Mouse (Mus musculus): ENCODE results near the gene Rabggtb.
A peak's percentile ranks its signal among the peaks of the same experiment; 100 is the strongest.

The Rabggtb gene

GRCm38 (mm10) chr3:153912546-153913509 is at the start of gene Rabggtb:
Gene Rabggtb, minus strand, starts transcription at chr3:153913009.
- DNase-seq (ENCODE audit: low spot score in 2 of 2) = peak; percentile 90 to 92

DNA sequence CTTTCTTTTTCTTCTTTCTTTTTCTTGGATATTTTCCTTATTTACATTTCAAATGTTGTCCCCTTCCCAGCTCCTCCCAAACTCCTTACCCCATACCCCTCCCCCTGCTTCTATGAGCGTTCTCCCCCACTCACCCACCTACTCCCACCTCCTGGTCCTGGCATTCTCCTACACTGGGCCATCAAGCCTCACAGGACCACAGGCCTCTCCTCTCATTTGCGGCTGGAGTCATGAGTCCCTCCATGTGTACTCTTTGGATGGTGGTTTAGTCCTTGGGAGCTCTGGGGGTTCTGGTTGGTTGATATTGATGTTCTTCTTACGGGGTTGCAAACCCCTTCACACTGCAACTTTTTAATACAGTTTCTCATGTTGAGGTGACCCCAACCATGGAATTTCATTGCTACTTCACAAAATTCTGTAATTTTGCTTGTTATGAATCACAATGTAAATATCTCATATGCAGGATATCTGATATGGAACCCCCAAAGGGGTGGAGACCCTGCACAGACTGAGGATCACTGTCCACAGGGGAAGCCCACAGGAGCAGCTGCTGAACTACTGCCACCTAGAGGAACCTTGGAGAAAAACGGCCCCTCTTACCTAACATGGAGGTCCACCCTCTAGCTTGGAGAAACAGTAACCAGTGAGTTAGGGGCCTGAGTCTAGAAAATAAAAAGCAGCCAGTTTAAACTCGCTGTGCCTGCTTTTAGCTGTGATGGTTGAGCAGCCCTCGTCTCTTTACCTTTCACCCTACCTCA is 49.0 kb upstream of the Rabggtb start:
- no peak for DNase-seq (ENCODE audit: low spot score in 2 of 2)

DNA sequence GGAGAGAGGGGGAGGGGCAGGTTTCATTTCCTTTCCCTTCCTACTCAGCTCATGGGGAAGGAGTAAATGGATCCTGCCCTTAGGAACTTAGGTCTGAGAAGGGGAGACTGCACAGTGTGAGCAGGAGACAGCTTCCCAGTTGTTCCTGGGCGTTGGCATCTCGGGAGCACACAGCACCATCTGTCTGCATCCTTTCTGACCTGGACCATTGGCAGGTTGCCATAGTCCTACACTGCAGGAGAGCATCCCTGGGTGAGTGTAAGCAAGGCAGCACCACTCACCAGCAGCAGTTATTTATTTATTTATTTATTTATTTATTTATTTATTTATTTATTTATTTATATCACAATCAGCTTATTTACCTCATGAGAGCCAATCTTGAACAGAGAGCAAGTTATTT is 48.1 kb upstream of the Rabggtb start:
- no peak for DNase-seq (ENCODE audit: low spot score in 2 of 2)

- no peak for DNase-seq (ENCODE audit: low spot score in 2 of 2)
Measured at GRCm38 (mm10) chr3:153959731-153960207, 47.0 kb upstream of the Rabggtb start.

GRCm38 (mm10) chr3:153959035-153959730 is 46.4 kb upstream of the Rabggtb start:
- no peak for DNase-seq (ENCODE audit: low spot score in 2 of 2)

- no peak for DNase-seq (ENCODE audit: low spot score in 2 of 2)
Measured at GRCm38 (mm10) chr3:153957916-153958315, 45.1 kb upstream of the Rabggtb start.

DNA sequence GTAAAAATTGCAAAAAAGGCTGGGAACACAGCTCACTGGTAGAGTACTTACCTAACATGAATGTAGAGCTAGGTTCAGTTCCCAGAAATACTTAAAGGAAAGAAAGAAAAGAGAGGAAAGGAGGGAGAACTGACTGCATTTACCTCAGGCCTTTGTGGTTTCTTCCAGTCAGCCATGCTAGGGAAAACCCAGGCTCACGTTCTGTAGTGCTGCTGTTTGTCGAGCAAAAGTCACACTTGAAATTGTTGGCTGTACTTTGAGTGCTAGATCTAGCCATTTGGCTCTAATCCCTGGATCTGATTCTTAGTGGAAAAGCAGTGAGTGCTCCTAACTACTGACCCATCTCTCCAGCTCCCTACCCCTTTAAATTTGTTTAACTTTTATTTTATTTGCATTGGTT is 35.4 kb upstream of the Rabggtb start:
- no peak for DNase-seq (ENCODE audit: low spot score in 2 of 2)

DNA sequence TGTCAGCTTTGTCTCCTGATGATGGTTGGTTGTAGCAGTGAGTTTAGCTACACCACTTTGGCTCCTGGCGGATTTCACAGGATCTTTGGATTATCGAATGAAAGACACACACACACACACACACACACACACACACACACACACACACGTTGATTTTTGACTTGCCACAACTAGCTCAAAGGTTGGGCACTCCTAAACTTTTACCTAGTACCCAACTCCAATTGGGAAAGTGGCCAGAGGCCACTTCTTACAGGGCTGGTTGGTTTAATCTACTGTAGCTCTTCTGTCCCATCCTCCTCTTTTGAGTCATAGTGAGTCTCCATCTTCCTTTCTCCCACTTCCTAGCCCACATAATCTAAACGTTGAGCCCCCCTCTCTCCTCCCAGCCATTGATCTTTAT is 34.5 kb upstream of the Rabggtb start:
- DNase-seq (ENCODE audit: low spot score in 2 of 2) = no peak

- DNase-seq (ENCODE audit: low spot score in 2 of 2) = peak; percentile 82 to 86
Measured at GRCm38 (mm10) chr3:153944335-153944990, 31.7 kb upstream of the Rabggtb start, which contains the start of gene Acadm. Gene Acadm, minus strand, starts transcription at chr3:153944632.

GRCm38 (mm10) chr3:153943901-153944334 is 31.1 kb upstream of the Rabggtb start:
- no peak for DNase-seq (ENCODE audit: low spot score in 2 of 2)

- no peak for DNase-seq (ENCODE audit: low spot score in 2 of 2)
Measured at GRCm38 (mm10) chr3:153943003-153943640, 30.3 kb upstream of the Rabggtb start.

GRCm38 (mm10) chr3:153941613-153942012 is 28.8 kb upstream of the Rabggtb start:
- DNase-seq (ENCODE audit: low spot score in 2 of 2) = no peak

DNA sequence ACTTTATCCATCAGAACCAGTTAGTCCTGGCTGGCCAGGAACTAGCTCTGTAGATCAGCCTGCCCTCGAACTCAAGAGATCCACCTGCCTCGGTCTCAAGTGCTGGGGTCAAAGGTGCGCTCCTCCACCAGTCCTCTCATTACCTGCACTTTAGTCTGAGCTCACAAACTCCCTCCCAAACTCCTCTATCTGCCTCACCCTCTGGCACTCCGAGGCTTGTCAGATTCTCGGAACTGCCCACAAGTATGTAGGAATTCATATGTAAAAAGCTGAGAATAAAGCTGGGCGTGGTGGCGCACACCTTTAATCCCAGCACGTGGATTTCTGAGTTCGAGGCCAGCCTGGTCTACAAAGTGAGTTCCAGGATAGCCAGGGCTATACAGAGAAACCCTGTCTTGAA is 27.7 kb upstream of the Rabggtb start:
- no peak for DNase-seq (ENCODE audit: low spot score in 2 of 2)

GRCm38 (mm10) chr3:153940021-153940420 is 27.2 kb upstream of the Rabggtb start:
- no peak for DNase-seq (ENCODE audit: low spot score in 2 of 2)

DNA sequence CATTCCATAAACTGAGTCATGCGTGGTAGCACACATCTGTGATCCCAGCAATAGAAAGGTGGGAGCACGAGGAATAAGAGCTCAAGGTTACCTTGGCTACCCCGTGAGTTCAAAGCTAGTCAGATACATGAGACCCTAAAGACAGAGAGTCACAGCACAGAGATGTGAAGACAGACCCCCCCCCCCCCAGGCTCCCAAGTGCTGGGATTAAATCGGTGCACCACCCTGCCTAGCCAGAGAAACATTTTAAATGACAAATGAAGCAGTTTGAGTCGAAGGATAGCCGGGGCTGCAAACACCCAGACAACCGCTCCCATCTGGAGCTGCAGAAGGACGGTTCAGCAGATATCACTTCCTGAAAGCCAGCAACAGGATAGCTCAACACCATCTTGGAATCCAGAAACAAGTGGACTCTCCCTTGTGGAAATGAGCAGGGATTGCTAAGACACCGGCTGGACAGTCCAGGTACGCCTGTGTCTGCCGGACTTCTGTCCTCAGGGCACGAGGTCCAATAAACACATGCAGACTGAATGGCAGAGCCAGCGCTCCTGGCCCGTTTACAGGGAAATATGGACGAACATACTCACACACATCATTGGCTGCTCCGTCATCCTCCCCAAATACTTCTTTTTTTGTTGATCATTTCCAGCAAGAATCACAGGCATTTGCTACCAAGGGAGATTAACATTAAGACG is 24.5 kb upstream of the Rabggtb start:
- DNase-seq (ENCODE audit: low spot score in 2 of 2) = no peak

- DNase-seq (ENCODE audit: low spot score in 2 of 2) = no peak
Measured at GRCm38 (mm10) chr3:153935878-153936277, 23.1 kb upstream of the Rabggtb start.

- no peak for DNase-seq (ENCODE audit: low spot score in 2 of 2)
Measured at GRCm38 (mm10) chr3:153932461-153932860, 19.7 kb upstream of the Rabggtb start.

GRCm38 (mm10) chr3:153929526-153929925 is 16.7 kb upstream of the Rabggtb start:
- no peak for DNase-seq (ENCODE audit: low spot score in 2 of 2)

GRCm38 (mm10) chr3:153926333-153926732 is 13.5 kb upstream of the Rabggtb start:
- DNase-seq (ENCODE audit: low spot score in 2 of 2) = no peak
